Mouse (Mus musculus) megakaryocyte, embryonic 14.5 days (primary cell): Measurements from ENCODE around the gene Saysd1. TPM values are rescaled to one million over a fixed set of nuclear protein-coding genes. Genes with fewer than 3 reads are reported as not detected.

Source experiments
- H3K27me3 ChIP-seq: replicated peaks from 2 replicates; pipeline ENCODE3; 2012; ENCODE audit warnings: inconsistent platforms
- H3K36me3 ChIP-seq: replicated peaks from 2 replicates; pipeline ENCODE3; 2012; ENCODE audit warnings: low read length, inconsistent platforms, mixed read lengths
- H3K4me1 ChIP-seq: 2 replicates; pipeline ENCODE4 v1.6.1; 2012; ENCODE audit warnings: inconsistent platforms
- H3K4me3 ChIP-seq: replicated peaks from 2 replicates; pipeline ENCODE3; 2012; ENCODE audit warnings: moderate library complexity, mild to moderate bottlenecking, inconsistent platforms
- H3K9me3 ChIP-seq: 2 replicates; pipeline ENCODE4 v1.6.1; 2012; ENCODE audit warnings: inconsistent platforms
- FLI1 ChIP-seq: IDR thresholded peaks from 2 replicates; pipeline ENCODE4 v1.6.1; 2012; ENCODE audit warnings: low read length, inconsistent platforms, mixed read lengths
- GATA1 ChIP-seq: IDR thresholded peaks from 3 replicates; pipeline ENCODE4 v1.6.1; 2012; ENCODE audit warnings: mixed read lengths, low read length, inconsistent platforms, borderline replicate concordance
- polyA plus RNA-seq: library from polyadenylated mRNA; stranded (reverse); fragments of >175 nt; gene quantifications from 2 replicates; pipeline ENCODE4 v1.2.3, GENCODE M21; 2012; ENCODE audit warnings: low replicate concordance; ENCODE audit not compliant: insufficient read depth

The Saysd1 gene
- polyA plus RNA-seq, 1 experiment = 9.9 TPM

GRCm38 (mm10) chr14:20147854-20148253 is 9.5 kb upstream of the Saysd1 start:
- Histone ChIP-seq H3K4me3 (no peak overlapping the region), H3K27me3 (no peaks in the 10 kb centered on the region), H3K36me3 (peaks cover 98% of the 10 kb centered on the region), H3K4me1 (peaks cover 85% of the 10 kb centered on the region), H3K9me3 (no peaks in the 10 kb centered on the region)
- TF ChIP-seq GATA1 = no peak
- TF ChIP-seq FLI1 = no peak

- Histone ChIP-seq H3K4me3 (peak overlapping the region; percentile 43), H3K9me3 (no peaks in the 10 kb centered on the region), H3K27me3 (no peaks in the 10 kb centered on the region), H3K4me1 (peaks cover 63% of the 10 kb centered on the region), H3K36me3 (peaks cover 100% of the 10 kb centered on the region)
- TF ChIP-seq FLI1 (no peak), GATA1 (no peak)
These were observed 5.8 kb upstream of the Saysd1 start for GRCm38 (mm10) chr14:20144093-20144492.

GRCm38 (mm10) chr14:20134965-20135671 is 3.2 kb downstream of the Saysd1 start:
- no peaks in the 10 kb centered on the region for H3K27me3 ChIP-seq
- TF ChIP-seq GATA1 (no peak), FLI1 (no peak)

GRCm38 (mm10) chr14:20128162-20128561 is 10.2 kb downstream of the Saysd1 start:
- Histone ChIP-seq H3K9me3 (peaks cover 10% of the 10 kb centered on the region; the same call in 1 of the 2 replicates), H3K4me3 (no peak overlapping the region), H3K4me1 (peaks cover 6% of the 10 kb centered on the region), H3K36me3 (no peaks in the 10 kb centered on the region), H3K27me3 (peaks cover 12% of the 10 kb centered on the region)
- TF ChIP-seq GATA1 (no peak), FLI1 (no peak)

More at GRCm38 (mm10) chr14:20134965-20135671, 3.2 kb downstream of the Saysd1 start:
- no peak overlapping the region for H3K4me3 ChIP-seq
- H3K9me3 ChIP-seq = peaks cover 10% of the 10 kb centered on the region; the same call in 1 of the 2 replicates
- H3K4me1 ChIP-seq = peaks cover 10% of the 10 kb centered on the region
- H3K36me3 ChIP-seq = peaks cover 28% of the 10 kb centered on the region

GRCm38 (mm10) chr14:20127406-20128087 is 10.8 kb downstream of the Saysd1 start:
- peaks cover 8% of the 10 kb centered on the region; the same call in 1 of the 2 replicates for H3K9me3 ChIP-seq
- TF ChIP-seq GATA1 = no peak
- TF ChIP-seq FLI1 = no peak
- no peak overlapping the region for H3K4me3 ChIP-seq
- H3K36me3 ChIP-seq = no peaks in the 10 kb centered on the region
- H3K4me1 ChIP-seq = peaks cover 6% of the 10 kb centered on the region
- H3K27me3 ChIP-seq = peaks cover 12% of the 10 kb centered on the region

GRCm38 (mm10) chr14:20120868-20121267 is 17.5 kb downstream of the Saysd1 start:
- no peaks in the 10 kb centered on the region for H3K9me3 ChIP-seq
- H3K4me1 ChIP-seq = peaks cover 40% of the 10 kb centered on the region
- peaks cover 6% of the 10 kb centered on the region for H3K27me3 ChIP-seq
- H3K4me3 ChIP-seq = no peak overlapping the region
- TF ChIP-seq FLI1 (no peak), GATA1 (no peak)
- no peaks in the 10 kb centered on the region for H3K36me3 ChIP-seq

- TF ChIP-seq GATA1 (no peak), FLI1 (no peak)
- Histone ChIP-seq H3K9me3 (no peaks in the 10 kb centered on the region), H3K4me3 (no peak overlapping the region)
These were observed 18.3 kb downstream of the Saysd1 start for GRCm38 (mm10) chr14:20120012-20120411.

GRCm38 (mm10) chr14:20116149-20116605 is 22.2 kb downstream of the Saysd1 start:
- Histone ChIP-seq H3K4me3 (no peak overlapping the region), H3K27me3 (peaks cover 8% of the 10 kb centered on the region), H3K36me3 (no peaks in the 10 kb centered on the region), H3K4me1 (peaks cover 60% of the 10 kb centered on the region), H3K9me3 (peaks cover 2% of the 10 kb centered on the region; the same call in 1 of the 2 replicates)
- TF ChIP-seq GATA1 (no peak), FLI1 (no peak)

More at GRCm38 (mm10) chr14:20120012-20120411, 18.3 kb downstream of the Saysd1 start:
- Histone ChIP-seq H3K27me3 (peaks cover 6% of the 10 kb centered on the region), H3K36me3 (no peaks in the 10 kb centered on the region), H3K4me1 (peaks cover 40% of the 10 kb centered on the region)

- Histone ChIP-seq H3K9me3 (peaks cover 2% of the 10 kb centered on the region; the same call in 1 of the 2 replicates), H3K4me3 (no peak overlapping the region), H3K4me1 (peaks cover 48% of the 10 kb centered on the region), H3K36me3 (no peaks in the 10 kb centered on the region), H3K27me3 (peaks cover 8% of the 10 kb centered on the region)
- TF ChIP-seq GATA1 (no peak), FLI1 (no peak)
These were observed 23.4 kb downstream of the Saysd1 start for GRCm38 (mm10) chr14:20114951-20115350.

- Histone ChIP-seq H3K4me3 (no peak overlapping the region), H3K36me3 (no peaks in the 10 kb centered on the region), H3K4me1 (peaks cover 40% of the 10 kb centered on the region), H3K9me3 (peaks cover 2% of the 10 kb centered on the region; the same call in 1 of the 2 replicates), H3K27me3 (peaks cover 8% of the 10 kb centered on the region)
- TF ChIP-seq GATA1 (no peak), FLI1 (no peak)
These were observed 24.4 kb downstream of the Saysd1 start for GRCm38 (mm10) chr14:20113964-20114363.
